Mouse (Mus musculus): Measurements from ENCODE around the gene Ubac1. TPM values are rescaled to one million over a fixed set of nuclear protein-coding genes. Genes with fewer than 3 reads are reported as not detected.
A peak's percentile ranks its signal among the peaks of the same experiment; 100 is the strongest.

Gene Ubac1
- total RNA-seq (2021): 10 to 100 TPM; 59.1 to 68.2 TPM

GRCm38 (mm10) chr2:26021561-26022257 is at the start of gene Ubac1:
Gene Ubac1 (minus strand): TSS chr2:26021747.
- peak; percentile 93 to 96 for DNase-seq (ENCODE audit: low spot score in 2 of 2)

GRCm38 (mm10) chr2:26068592-26068991 is 47.0 kb upstream of the Ubac1 start:
- peak in 1 of 2 experiments; percentile 39 for DNase-seq (ENCODE audit: low spot score in 2 of 2)
- intact Hi-C loops (cut with DNase I): loop anchor here (5.0 kb wide), 1 partner anchor 229 kb away; no protein-coding TSS in a partner anchor

More at GRCm38 (mm10) chr2:26021561-26022257, at the start of gene Ubac1:
- intact Hi-C loops (cut with DNase I): loop anchor here (1.0 to 2.0 kb wide), 2 partner anchors 39 to 119 kb away; partner anchors contain the start of gene Camsap1

GRCm38 (mm10) chr2:26068175-26068574 is 46.6 kb upstream of the Ubac1 start:
- intact Hi-C loops (cut with DNase I): loop anchor here (5.0 kb wide), 1 partner anchor 229 kb away; no protein-coding TSS in a partner anchor
- DNase-seq (ENCODE audit: low spot score in 2 of 2): peak in 1 of 2 experiments; percentile 24

- intact Hi-C loops (cut with DNase I): loop anchor here (1.0 to 5.0 kb wide), 2 partner anchors 25 to 231 kb away; no protein-coding TSS in a partner anchor
- DNase-seq (ENCODE audit: low spot score in 2 of 2): peak; percentile 85 to 96
These were observed 45.0 kb upstream of the Ubac1 start for GRCm38 (mm10) chr2:26066527-26066926.

GRCm38 (mm10) chr2:26062742-26063427 is 41.3 kb upstream of the Ubac1 start:
- intact Hi-C loops (cut with DNase I): no loop called here
- DNase-seq (ENCODE audit: low spot score in 2 of 2): no peak

GRCm38 (mm10) chr2:26062241-26062640 is 40.7 kb upstream of the Ubac1 start:
- intact Hi-C loops (cut with DNase I): no loop called here

GRCm38 (mm10) chr2:26061018-26061666 is 39.6 kb upstream of the Ubac1 start:
- DNase-seq (ENCODE audit: low spot score in 2 of 2): peak; percentile 64 to 80

More at GRCm38 (mm10) chr2:26062241-26062640, 40.7 kb upstream of the Ubac1 start:
- DNase-seq (ENCODE audit: low spot score in 2 of 2): no peak

GRCm38 (mm10) chr2:26057053-26057452 is 35.5 kb upstream of the Ubac1 start:
- no peak for DNase-seq (ENCODE audit: low spot score in 2 of 2)
- intact Hi-C loops (cut with DNase I): no loop called here

More at GRCm38 (mm10) chr2:26061018-26061666, 39.6 kb upstream of the Ubac1 start:
- intact Hi-C loops (cut with DNase I): no loop called here

- intact Hi-C loops (cut with DNase I): no loop called here
- DNase-seq (ENCODE audit: low spot score in 2 of 2): no peak
These were observed 34.7 kb upstream of the Ubac1 start for GRCm38 (mm10) chr2:26056226-26056625.

GRCm38 (mm10) chr2:26055747-26056102 is 34.2 kb upstream of the Ubac1 start:
- intact Hi-C loops (cut with DNase I): loop anchor here (1.0 kb wide), 2 partner anchors 31 to 87 kb away; no protein-coding TSS in a partner anchor
- no peak for DNase-seq (ENCODE audit: low spot score in 2 of 2)

GRCm38 (mm10) chr2:26055046-26055746 is 33.6 kb upstream of the Ubac1 start:
- DNase-seq (ENCODE audit: low spot score in 2 of 2): peak; percentile 45 to 65
- intact Hi-C loops (cut with DNase I): loop anchor here (1.0 kb wide), 2 partner anchors 31 to 87 kb away; no protein-coding TSS in a partner anchor

- no peak for DNase-seq (ENCODE audit: low spot score in 2 of 2)
- intact Hi-C loops (cut with DNase I): no loop called here
These were observed 31.3 kb upstream of the Ubac1 start for GRCm38 (mm10) chr2:26052806-26053205.

- intact Hi-C loops (cut with DNase I): no loop called here
- no peak for DNase-seq (ENCODE audit: low spot score in 2 of 2)
These were observed 27.3 kb upstream of the Ubac1 start for GRCm38 (mm10) chr2:26048816-26049215.

- intact Hi-C loops (cut with DNase I): no loop called here
- no peak for DNase-seq (ENCODE audit: low spot score in 2 of 2)
These were observed 22.7 kb upstream of the Ubac1 start for GRCm38 (mm10) chr2:26044216-26044615.

- DNase-seq (ENCODE audit: low spot score in 2 of 2): no peak
- intact Hi-C loops (cut with DNase I): no loop called here
These were observed 21.1 kb upstream of the Ubac1 start for GRCm38 (mm10) chr2:26042603-26043002.

- intact Hi-C loops (cut with DNase I): no loop called here
These were observed 19.7 kb upstream of the Ubac1 start for GRCm38 (mm10) chr2:26041163-26041810.

GRCm38 (mm10) chr2:26039951-26040350 is 18.4 kb upstream of the Ubac1 start:
- intact Hi-C loops (cut with DNase I): loop anchor here (5.0 kb wide), 1 partner anchor 237 kb away; no protein-coding TSS in a partner anchor
- peak; percentile 55 to 63 for DNase-seq (ENCODE audit: low spot score in 2 of 2)

More at GRCm38 (mm10) chr2:26041163-26041810, 19.7 kb upstream of the Ubac1 start:
- no peak for DNase-seq (ENCODE audit: low spot score in 2 of 2)

GRCm38 (mm10) chr2:26037386-26037785 is 15.8 kb upstream of the Ubac1 start:
- intact Hi-C loops (cut with DNase I): loop anchor here (5.0 kb wide), 1 partner anchor 240 kb away; no protein-coding TSS in a partner anchor

More at GRCm38 (mm10) chr2:26037386-26037785, 15.8 kb upstream of the Ubac1 start:
- DNase-seq (ENCODE audit: low spot score in 2 of 2): no peak
